Mouse (Mus musculus) liver, embryonic 12.5 days (tissue): ENCODE measurements around the gene Ube2h. TPM values are rescaled to one million over a fixed set of nuclear protein-coding genes. Genes with fewer than 3 reads are reported as not detected.

ENCODE experiments used
- ATAC-seq: fragments of 200-750 bp; cut with Nextera tagmentation; 2 replicates; pipeline ENCODE4 v1.8.0; 2017; ENCODE audit warnings: moderate number of reproducible peaks, mild to moderate bottlenecking, moderate library complexity
- H3K27ac ChIP-seq: fragments of 300-500 bp; sonication (generic); 2 replicates; pipeline ENCODE4 v1.5.1; 2016; ENCODE audit warnings: mild to moderate bottlenecking
- H3K27me3 ChIP-seq: fragments of 300-500 bp; sonication (generic); replicated peaks from 2 replicates; pipeline ENCODE4 v1.6.1; 2016; ENCODE audit warnings: mild to moderate bottlenecking, moderate library complexity
- H3K36me3 ChIP-seq: fragments of 300-500 bp; sonication (generic); 2 replicates; pipeline ENCODE4 v1.6.1; 2016; ENCODE audit warnings: mild to moderate bottlenecking, moderate library complexity
- H3K4me1 ChIP-seq: fragments of 300-500 bp; sonication (generic); 2 replicates; pipeline ENCODE4 v1.6.1; 2016
- H3K4me2 ChIP-seq: fragments of 300-500 bp; sonication (generic); 2 replicates; pipeline ENCODE4 v1.6.1; 2016; ENCODE audit warnings: mild to moderate bottlenecking, moderate library complexity
- H3K4me3 ChIP-seq: fragments of 300-500 bp; sonication (generic); 2 replicates; pipeline ENCODE4 v1.5.1; 2016; ENCODE audit warnings: mild to moderate bottlenecking, moderate library complexity
- H3K9ac ChIP-seq: fragments of 300-500 bp; sonication (generic); 2 replicates; pipeline ENCODE4 v1.6.1; 2016; ENCODE audit warnings: mild to moderate bottlenecking, moderate library complexity
- H3K9me3 ChIP-seq: fragments of 300-500 bp; sonication (generic); replicated peaks from 2 replicates; pipeline ENCODE4 v1.6.1; 2016; ENCODE audit warnings: mild to moderate bottlenecking, moderate library complexity
- WGBS: fragments of 180-500 bp; shearing (Covaris S2); methylation state at CpG from one replicate; pipeline ENCODE4 v1.1.7; 2016; ENCODE audit not compliant: insufficient replicate concordance; 5-methylcytosine and 5-hydroxymethylcytosine counted together
- polyA plus RNA-seq: library from polyadenylated mRNA; unstranded; fragments of >200 nt; fragmentation: Nextera tagmentation; extraction: Ambion mirVana; gene quantifications from 2 replicates; pipeline ENCODE4 v1.2.1, GENCODE M21; 2016

Ube2h gene
- polyA plus RNA-seq, 1 experiment from 2014 or later = 31.6 TPM

DNA sequence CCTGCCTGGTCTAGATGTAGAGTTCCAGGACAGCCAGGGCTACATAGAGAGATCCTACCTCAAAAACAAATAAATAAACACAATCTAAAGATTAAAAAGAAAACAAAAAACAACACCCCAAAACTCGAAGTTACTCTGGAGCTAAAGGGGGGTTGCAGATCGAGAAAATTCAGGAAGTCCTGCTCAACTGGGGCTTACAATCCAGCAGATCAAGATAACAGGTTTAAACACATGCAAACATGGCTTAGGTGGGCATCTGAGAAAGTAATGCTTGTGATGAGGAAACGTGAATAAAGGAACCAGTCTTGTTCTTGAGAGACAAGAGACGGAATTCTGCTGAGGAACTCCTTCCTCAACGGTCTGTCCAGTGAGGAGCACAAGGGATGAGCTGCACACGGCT is 65.1 kb downstream of the Ube2h start:
- no peak overlapping the region for H3K9ac ChIP-seq
- no peaks in the 10 kb centered on the region for H3K9me3 ChIP-seq
- peaks cover 15% of the 10 kb centered on the region for H3K4me1 ChIP-seq
- H3K27me3 ChIP-seq = no peaks in the 10 kb centered on the region
- no peak overlapping the region for H3K4me2 ChIP-seq
- no peak overlapping the region for H3K27ac ChIP-seq
- WGBS = 64% methylated on average over 6 of the region's 6 CpGs
- ATAC-seq = no peak
- H3K4me3 ChIP-seq = no peak overlapping the region
- H3K36me3 ChIP-seq = peaks cover 42% of the 10 kb centered on the region

GRCm38 (mm10) chr6:30238079-30238478 is 66.3 kb downstream of the Ube2h start:
- Histone ChIP-seq H3K4me3 (no peak overlapping the region), H3K9me3 (no peaks in the 10 kb centered on the region), H3K27ac (no peak overlapping the region), H3K9ac (no peak overlapping the region), H3K27me3 (no peaks in the 10 kb centered on the region), H3K4me1 (peaks cover 13% of the 10 kb centered on the region), H3K36me3 (peaks cover 43% of the 10 kb centered on the region), H3K4me2 (no peak overlapping the region)
- 85% methylated on average over 2 of the region's 2 CpGs for WGBS
- no peak for ATAC-seq

DNA sequence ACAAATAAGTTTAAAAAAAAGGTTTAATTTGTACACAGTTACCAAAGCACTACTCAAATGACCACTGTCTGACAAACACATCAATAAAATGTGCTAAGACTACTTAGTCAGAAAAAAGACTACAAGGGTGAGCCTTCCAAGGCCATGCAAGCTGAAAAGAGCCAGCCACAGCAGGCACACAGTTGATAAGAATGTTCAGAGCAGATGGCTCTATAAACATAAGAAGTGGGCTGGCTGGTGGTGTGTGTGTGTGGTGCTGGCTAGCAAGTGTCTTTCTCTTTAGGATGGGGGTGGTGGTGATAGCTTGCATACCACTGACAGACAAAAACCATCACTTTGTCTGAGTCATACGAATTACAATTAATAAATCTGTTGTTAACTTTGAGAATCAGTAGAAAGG is 67.8 kb downstream of the Ube2h start:
- ATAC-seq = peak; percentile 74
- Histone ChIP-seq H3K9me3 (no peaks in the 10 kb centered on the region), H3K4me1 (peaks cover 19% of the 10 kb centered on the region), H3K27me3 (no peaks in the 10 kb centered on the region), H3K36me3 (peaks cover 43% of the 10 kb centered on the region), H3K4me3 (no peak overlapping the region), H3K4me2 (no peak overlapping the region), H3K9ac (no peak overlapping the region), H3K27ac (no peak overlapping the region)
- WGBS = 46% methylated on average over 1 of the region's 1 CpGs

- WGBS = 35% methylated on average over 4 of the region's 4 CpGs
- no peak overlapping the region for H3K4me2 ChIP-seq
- no peak overlapping the region for H3K4me3 ChIP-seq
- H3K4me1 ChIP-seq = peaks cover 17% of the 10 kb centered on the region
- no peak overlapping the region for H3K9ac ChIP-seq
- peaks cover 22% of the 10 kb centered on the region for H3K36me3 ChIP-seq
- no peaks in the 10 kb centered on the region for H3K9me3 ChIP-seq
- H3K27ac ChIP-seq = no peak overlapping the region
- ATAC-seq = no peak
- no peaks in the 10 kb centered on the region for H3K27me3 ChIP-seq
Measured at GRCm38 (mm10) chr6:30231758-30232293, 72.5 kb downstream of the Ube2h start.

GRCm38 (mm10) chr6:30230246-30230645 is 74.1 kb downstream of the Ube2h start:
- Histone ChIP-seq H3K27ac (no peak overlapping the region), H3K4me2 (no peak overlapping the region), H3K9ac (no peak overlapping the region)

GRCm38 (mm10) chr6:30228921-30229320 is 75.4 kb downstream of the Ube2h start:
- Histone ChIP-seq H3K9me3 (no peaks in the 10 kb centered on the region), H3K4me1 (peaks cover 16% of the 10 kb centered on the region), H3K36me3 (peaks cover 20% of the 10 kb centered on the region), H3K27ac (no peak overlapping the region), H3K27me3 (no peaks in the 10 kb centered on the region), H3K9ac (no peak overlapping the region), H3K4me2 (no peak overlapping the region), H3K4me3 (no peak overlapping the region)
- WGBS = 58% methylated on average over 2 of the region's 2 CpGs
- no peak for ATAC-seq

More at GRCm38 (mm10) chr6:30230246-30230645, 74.1 kb downstream of the Ube2h start:
- ATAC-seq = no peak
- no peak overlapping the region for H3K4me3 ChIP-seq
- peaks cover 8% of the 10 kb centered on the region; the same call in 1 of the 2 replicates for H3K4me1 ChIP-seq
- WGBS = 48% methylated on average over 7 of the region's 7 CpGs
- no peaks in the 10 kb centered on the region for H3K9me3 ChIP-seq
- H3K36me3 ChIP-seq = peaks cover 23% of the 10 kb centered on the region
- H3K27me3 ChIP-seq = no peaks in the 10 kb centered on the region

DNA sequence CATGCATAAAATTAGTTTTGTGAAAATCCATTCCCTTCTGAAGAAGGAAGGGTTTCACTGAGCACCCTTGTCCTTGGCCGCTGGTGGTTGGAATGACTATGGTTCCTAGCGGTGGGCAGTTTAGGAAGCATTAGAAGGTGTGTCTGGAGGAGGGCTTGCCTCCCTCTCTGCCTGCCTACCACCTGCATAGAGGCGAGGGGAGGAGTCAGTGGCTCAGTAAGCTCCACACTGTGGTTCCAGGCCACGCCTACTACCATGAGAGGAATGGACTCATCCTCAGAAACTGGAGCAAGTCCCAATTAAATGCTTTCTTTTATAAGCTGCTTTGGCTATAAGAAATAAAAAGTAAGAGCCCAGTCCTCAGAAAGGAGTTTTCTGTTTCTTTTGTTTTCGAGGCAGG is 76.0 kb downstream of the Ube2h start:
- no peaks in the 10 kb centered on the region for H3K9me3 ChIP-seq
- no peak overlapping the region for H3K4me3 ChIP-seq
- no peak overlapping the region for H3K9ac ChIP-seq
- H3K4me1 ChIP-seq = peaks cover 16% of the 10 kb centered on the region
- H3K27ac ChIP-seq = no peak overlapping the region
- ATAC-seq = no peak
- H3K4me2 ChIP-seq = no peak overlapping the region
- H3K36me3 ChIP-seq = peaks cover 16% of the 10 kb centered on the region
- 72% methylated on average over 5 of the region's 5 CpGs for WGBS
- H3K27me3 ChIP-seq = no peaks in the 10 kb centered on the region

GRCm38 (mm10) chr6:30226971-30227700 is 77.2 kb downstream of the Ube2h start:
- Histone ChIP-seq H3K27ac (no peak overlapping the region), H3K9me3 (no peaks in the 10 kb centered on the region), H3K36me3 (peaks cover 16% of the 10 kb centered on the region), H3K4me2 (no peak overlapping the region), H3K4me1 (peaks cover 16% of the 10 kb centered on the region), H3K4me3 (no peak overlapping the region), H3K27me3 (no peaks in the 10 kb centered on the region), H3K9ac (no peak overlapping the region)
- WGBS = 76% methylated on average over 7 of the region's 7 CpGs
- ATAC-seq = no peak

DNA sequence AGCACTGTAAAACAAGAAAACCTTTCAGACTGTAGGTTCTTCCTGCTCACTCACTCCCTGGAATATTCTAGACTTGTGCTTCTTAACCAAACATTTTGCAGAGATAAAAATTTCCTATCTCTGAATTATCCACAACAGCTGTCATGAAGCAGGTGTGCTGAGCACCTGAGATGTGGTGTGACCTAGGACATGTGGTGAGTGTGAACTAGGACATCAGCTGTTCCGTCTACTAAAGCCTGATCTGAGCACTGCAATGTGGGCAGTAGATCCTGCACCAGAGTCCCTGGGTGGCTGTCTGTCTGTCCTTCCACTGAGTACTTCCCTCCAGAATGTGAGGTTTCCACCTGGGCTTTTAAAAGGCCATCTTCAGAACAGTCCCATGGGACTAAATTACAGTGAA is 79.6 kb downstream of the Ube2h start:
- H3K27me3 ChIP-seq = no peaks in the 10 kb centered on the region
- no peak overlapping the region for H3K4me3 ChIP-seq
- no peak overlapping the region for H3K27ac ChIP-seq
- peaks cover 8% of the 10 kb centered on the region for H3K4me1 ChIP-seq
- no peak overlapping the region for H3K9ac ChIP-seq
- no peak overlapping the region for H3K4me2 ChIP-seq
- ATAC-seq = no peak
- 56% methylated on average over 1 of the region's 1 CpGs for WGBS
- H3K9me3 ChIP-seq = no peaks in the 10 kb centered on the region
- H3K36me3 ChIP-seq = peaks cover 33% of the 10 kb centered on the region

DNA sequence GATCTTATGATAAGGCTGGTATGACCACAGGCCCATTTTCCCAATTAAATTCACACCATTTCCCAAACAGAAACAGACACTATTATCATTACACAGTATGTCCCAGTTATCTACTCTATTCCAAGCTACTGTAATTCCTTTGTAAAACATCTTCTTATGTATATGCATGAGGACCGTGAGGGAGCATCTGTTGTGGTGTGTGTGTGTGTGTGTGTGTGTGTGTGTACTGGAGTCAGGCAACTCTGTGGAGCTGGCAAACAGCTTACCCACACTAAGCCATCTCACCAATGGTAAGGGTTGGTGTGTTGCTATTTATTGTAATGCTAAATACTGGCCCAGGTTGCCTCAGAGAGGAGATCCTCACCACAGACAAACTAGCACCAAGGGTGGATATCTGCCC is 82.0 kb downstream of the Ube2h start:
- Histone ChIP-seq H3K4me3 (no peak overlapping the region), H3K4me1 (peaks cover 8% of the 10 kb centered on the region; the same call in 1 of the 2 replicates), H3K4me2 (no peak overlapping the region), H3K27me3 (no peaks in the 10 kb centered on the region), H3K9ac (no peak overlapping the region), H3K9me3 (no peaks in the 10 kb centered on the region), H3K27ac (no peak overlapping the region), H3K36me3 (peaks cover 54% of the 10 kb centered on the region)
- 80% methylated on average over 1 of the region's 1 CpGs for WGBS
- no peak for ATAC-seq

DNA sequence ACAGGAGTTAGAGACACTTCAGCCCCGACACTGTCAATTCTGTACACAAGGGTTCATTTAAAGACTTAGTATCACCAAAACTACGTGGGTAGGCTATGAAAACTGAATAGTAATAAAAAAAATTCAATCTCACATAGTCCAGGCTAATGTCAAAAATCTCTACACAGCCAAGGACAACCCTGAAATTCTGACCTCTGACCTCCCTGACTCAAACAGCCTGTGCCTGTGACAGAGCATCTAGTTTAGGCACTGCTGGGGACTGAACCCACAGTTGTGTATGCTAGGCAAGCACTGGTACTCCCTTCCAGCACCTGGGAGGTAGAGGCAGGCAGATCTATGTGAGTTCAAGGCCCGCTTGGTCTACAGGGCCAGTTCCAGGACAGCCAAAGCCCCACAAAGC is 86.8 kb downstream of the Ube2h start:
- H3K36me3 ChIP-seq = peaks cover 56% of the 10 kb centered on the region
- WGBS = 80% methylated on average over 3 of the region's 3 CpGs
- H3K4me3 ChIP-seq = no peak overlapping the region
- H3K27me3 ChIP-seq = no peaks in the 10 kb centered on the region
- H3K4me2 ChIP-seq = no peak overlapping the region
- H3K4me1 ChIP-seq = no peaks in the 10 kb centered on the region
- H3K9ac ChIP-seq = no peak overlapping the region
- H3K27ac ChIP-seq = no peak overlapping the region
- ATAC-seq = no peak
- H3K9me3 ChIP-seq = no peaks in the 10 kb centered on the region

- Histone ChIP-seq H3K4me3 (no peak overlapping the region), H3K27ac (no peak overlapping the region), H3K27me3 (no peaks in the 10 kb centered on the region), H3K36me3 (peaks cover 24% of the 10 kb centered on the region), H3K9ac (no peak overlapping the region), H3K9me3 (no peaks in the 10 kb centered on the region), H3K4me1 (peaks cover 15% of the 10 kb centered on the region), H3K4me2 (no peak overlapping the region)
- 87% methylated on average over 8 of the region's 8 CpGs for WGBS
- no peak for ATAC-seq
Measured at GRCm38 (mm10) chr6:30212468-30212867, 91.9 kb downstream of the Ube2h start.
